Mouse (Mus musculus) hindbrain, postnatal 0 days (tissue): ENCODE measurements at regions not wholly inside any gene's neighbourhood (a gene's known extent, or its start where the extent isn't known, plus 50 kb on each side); places are given as distances from the start of the nearest gene placed in this dataset.
A peak's percentile ranks its signal among the peaks of the same experiment; 100 is the strongest.

Source experiments
- ATAC-seq: fragments of 200-750 bp; cut with Nextera tagmentation; 2 replicates; pipeline ENCODE4 v1.8.0; 2017; ENCODE audit warnings: mild to moderate bottlenecking, moderate TSS enrichment, moderate library complexity
- DNase-seq: peaks from one replicate; pipeline ENCODE4 v3.0.0-alpha.2; 2015; ENCODE audit warnings: low spot score
- H3K27ac ChIP-seq: fragments of 300-500 bp; sonication (generic); 2 replicates; pipeline ENCODE4 v1.5.1; 2014; ENCODE audit warnings: mild to moderate bottlenecking
- H3K27me3 ChIP-seq: fragments of 300-500 bp; sonication (generic); 2 replicates; pipeline ENCODE4 v1.6.1; 2014; ENCODE audit warnings: low read length, mixed read lengths; ENCODE audit not compliant: insufficient read depth
- H3K36me3 ChIP-seq: fragments of 300-500 bp; sonication (generic); 2 replicates; pipeline ENCODE4 v1.6.1; 2014; ENCODE audit warnings: low read length, mixed read lengths; ENCODE audit not compliant: insufficient read depth
- H3K4me1 ChIP-seq: fragments of 300-500 bp; sonication (generic); 2 replicates; pipeline ENCODE4 v1.6.1; 2014; ENCODE audit warnings: antibody characterized with exemption, low read length, mixed read lengths; ENCODE audit not compliant: insufficient read depth
- H3K4me2 ChIP-seq: fragments of 300-500 bp; sonication (generic); 2 replicates; pipeline ENCODE4 v1.6.1; 2014; ENCODE audit warnings: low read depth, mild to moderate bottlenecking, low read length, moderate library complexity, mixed read lengths
- H3K4me3 ChIP-seq: fragments of 300-500 bp; sonication (generic); 2 replicates; pipeline ENCODE4 v1.5.1; 2014; ENCODE audit warnings: low read length
- H3K9ac ChIP-seq: fragments of 300-500 bp; sonication (generic); replicated peaks from 2 replicates; pipeline ENCODE4 v1.6.1; 2014; ENCODE audit warnings: mild to moderate bottlenecking, low read length, moderate library complexity, mixed read lengths
- H3K9me3 ChIP-seq: fragments of 300-500 bp; sonication (generic); 2 replicates; pipeline ENCODE4 v1.6.1; 2016; ENCODE audit warnings: low read length, mixed read lengths
- CTCF ChIP-seq: IDR thresholded peaks from 2 replicates; pipeline ENCODE4 v1.5.1; 2016; ENCODE audit warnings: antibody characterized with exemption, control low read depth, low read depth
- WGBS: fragments of 180-500 bp; shearing (Covaris S2); extraction: QIAGEN DNeasy Blood & Tissue Kit; methylation state at CpG from one replicate; pipeline ENCODE4 v1.1.7; 2014; 5-methylcytosine and 5-hydroxymethylcytosine counted together

- TF ChIP-seq CTCF = no peak
- ATAC-seq = no peak
- H3K4me1 ChIP-seq = no peaks in the 10 kb centered on the region
Observed at GRCm38 (mm10) chr5:97705270-97705669, 248.4 kb upstream of the Gk2 start.

GRCm38 (mm10) chr5:97700507-97700906, 243.7 kb upstream of the Gk2 start:
- Histone ChIP-seq H3K36me3 (no peaks in the 10 kb centered on the region), H3K9ac (no peak overlapping the region), H3K4me1 (no peaks in the 10 kb centered on the region), H3K4me2 (no peak overlapping the region), H3K4me3 (no peak overlapping the region), H3K9me3 (no peaks in the 10 kb centered on the region), H3K27ac (no peak overlapping the region), H3K27me3 (no peaks in the 10 kb centered on the region)
- 57% methylated on average over 3 of the region's 3 CpGs for WGBS
- DNase-seq = no peak
- no peak for TF ChIP-seq CTCF
- no peak for ATAC-seq

More at GRCm38 (mm10) chr5:97705270-97705669, 248.4 kb upstream of the Gk2 start:
- DNase-seq = no peak
- no peaks in the 10 kb centered on the region for H3K27me3 ChIP-seq
- WGBS = 78% methylated on average over 3 of the region's 3 CpGs
- H3K4me2 ChIP-seq = no peak overlapping the region
- H3K9ac ChIP-seq = no peak overlapping the region
- no peaks in the 10 kb centered on the region for H3K9me3 ChIP-seq
- H3K27ac ChIP-seq = no peak overlapping the region
- H3K36me3 ChIP-seq = no peaks in the 10 kb centered on the region
- H3K4me3 ChIP-seq = no peak overlapping the region

GRCm38 (mm10) chr5:97697581-97698134, 240.8 kb upstream of the Gk2 start:
- WGBS = 22% methylated on average over 8 of the region's 8 CpGs
- Histone ChIP-seq H3K4me2 (no peak overlapping the region), H3K4me1 (no peaks in the 10 kb centered on the region), H3K27me3 (no peaks in the 10 kb centered on the region), H3K9ac (no peak overlapping the region), H3K27ac (no peak overlapping the region), H3K36me3 (no peaks in the 10 kb centered on the region), H3K9me3 (no peaks in the 10 kb centered on the region), H3K4me3 (no peak overlapping the region)
- peak; percentile 70 for DNase-seq
- no peak for TF ChIP-seq CTCF
- peak; percentile 55; the same call in 1 of the 2 replicates for ATAC-seq

- no peaks in the 10 kb centered on the region for H3K27me3 ChIP-seq
- H3K9me3 ChIP-seq = no peaks in the 10 kb centered on the region
- 87% methylated on average over 10 of the region's 10 CpGs for WGBS
- H3K4me1 ChIP-seq = no peaks in the 10 kb centered on the region
- no peak for ATAC-seq
- H3K4me3 ChIP-seq = no peak overlapping the region
- no peak overlapping the region for H3K9ac ChIP-seq
- H3K36me3 ChIP-seq = no peaks in the 10 kb centered on the region
- H3K27ac ChIP-seq = no peak overlapping the region
- DNase-seq = no peak
- TF ChIP-seq CTCF = no peak
- H3K4me2 ChIP-seq = no peak overlapping the region
Observed at GRCm38 (mm10) chr5:97693333-97693940, 236.6 kb upstream of the Gk2 start.

- no peak for TF ChIP-seq CTCF
- no peaks in the 10 kb centered on the region for H3K27me3 ChIP-seq
Observed at GRCm38 (mm10) chr5:97685443-97685842, 228.6 kb upstream of the Gk2 start.

GRCm38 (mm10) chr5:97684592-97685258, 227.9 kb upstream of the Gk2 start:
- no peaks in the 10 kb centered on the region for H3K9me3 ChIP-seq
- H3K4me3 ChIP-seq = no peak overlapping the region
- no peak for TF ChIP-seq CTCF
- ATAC-seq = no peak
- no peak overlapping the region for H3K27ac ChIP-seq
- H3K4me1 ChIP-seq = no peaks in the 10 kb centered on the region
- H3K36me3 ChIP-seq = no peaks in the 10 kb centered on the region
- H3K27me3 ChIP-seq = no peaks in the 10 kb centered on the region
- no peak for DNase-seq
- no peak overlapping the region for H3K4me2 ChIP-seq
- no peak overlapping the region for H3K9ac ChIP-seq
- 75% methylated on average over 4 of the region's 4 CpGs for WGBS

More at GRCm38 (mm10) chr5:97685443-97685842, 228.6 kb upstream of the Gk2 start:
- no peak for ATAC-seq
- Histone ChIP-seq H3K4me3 (no peak overlapping the region), H3K9ac (no peak overlapping the region), H3K4me1 (no peaks in the 10 kb centered on the region), H3K27ac (no peak overlapping the region), H3K4me2 (no peak overlapping the region), H3K36me3 (no peaks in the 10 kb centered on the region), H3K9me3 (no peaks in the 10 kb centered on the region)
- DNase-seq = no peak

GRCm38 (mm10) chr5:97669726-97670125, 212.9 kb upstream of the Gk2 start:
- no peak for TF ChIP-seq CTCF
- no peak overlapping the region for H3K4me2 ChIP-seq
- H3K27ac ChIP-seq = no peak overlapping the region
- WGBS = 45% methylated on average over 3 of the region's 3 CpGs
- H3K4me1 ChIP-seq = no peaks in the 10 kb centered on the region
- ATAC-seq (no peak), DNase-seq (peak; percentile 24)
- no peaks in the 10 kb centered on the region for H3K9me3 ChIP-seq
- no peak overlapping the region for H3K9ac ChIP-seq
- H3K27me3 ChIP-seq = no peaks in the 10 kb centered on the region
- no peak overlapping the region for H3K4me3 ChIP-seq
- no peaks in the 10 kb centered on the region for H3K36me3 ChIP-seq
